Mouse (Mus musculus) MEL-GATA-1-ER (cell line): Measurements from ENCODE around the gene Sit1.
A peak's percentile ranks its signal among the peaks of the same experiment; 100 is the strongest.

Experiments
- DNase-seq: peaks from one replicate; pipeline ENCODE4 v3.0.0-alpha.2; 2012; ENCODE audit warnings: low read depth; ENCODE audit errors: extremely low read depth

Sit1 gene

DNA sequence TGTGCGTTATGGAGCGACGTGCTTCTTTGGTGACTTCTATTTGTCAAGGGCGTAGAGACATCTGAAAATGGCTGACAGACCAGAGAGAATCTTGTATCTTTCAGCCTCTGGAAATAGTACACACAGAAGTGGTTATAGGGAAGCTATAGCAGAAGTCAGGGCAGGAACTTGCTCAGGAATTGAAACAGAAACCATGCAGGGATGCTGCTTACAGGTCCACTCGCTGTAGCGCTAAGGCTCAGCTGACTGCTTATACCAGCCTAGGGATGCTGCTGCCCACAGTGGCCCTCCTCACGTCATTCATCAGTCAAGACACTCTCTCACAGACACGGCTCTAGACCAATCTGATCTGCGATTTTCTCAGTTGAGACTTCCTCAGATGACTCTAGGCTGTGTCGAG, 13.2 kb downstream of the Sit1 start:
- DNase-seq, result no peak

DNA sequence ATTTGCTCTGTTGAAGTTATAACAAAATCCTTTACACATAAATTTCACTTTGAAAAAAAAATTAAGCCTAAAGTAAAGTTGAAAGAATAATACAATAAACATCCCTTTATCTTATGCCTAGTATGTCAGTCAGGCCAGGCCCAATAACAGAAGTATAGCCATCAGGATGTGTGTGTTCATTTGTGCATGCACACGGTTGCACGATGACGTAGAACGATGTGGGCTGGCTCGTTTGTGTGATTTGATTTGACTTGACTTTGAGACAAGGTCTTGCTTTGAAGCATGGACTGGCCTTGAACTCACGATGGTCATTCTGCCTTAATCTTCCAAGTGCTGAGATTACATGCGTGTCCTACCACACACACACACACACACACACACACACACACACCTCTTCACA, 16.7 kb downstream of the Sit1 start:
- no peak for DNase-seq

DNA sequence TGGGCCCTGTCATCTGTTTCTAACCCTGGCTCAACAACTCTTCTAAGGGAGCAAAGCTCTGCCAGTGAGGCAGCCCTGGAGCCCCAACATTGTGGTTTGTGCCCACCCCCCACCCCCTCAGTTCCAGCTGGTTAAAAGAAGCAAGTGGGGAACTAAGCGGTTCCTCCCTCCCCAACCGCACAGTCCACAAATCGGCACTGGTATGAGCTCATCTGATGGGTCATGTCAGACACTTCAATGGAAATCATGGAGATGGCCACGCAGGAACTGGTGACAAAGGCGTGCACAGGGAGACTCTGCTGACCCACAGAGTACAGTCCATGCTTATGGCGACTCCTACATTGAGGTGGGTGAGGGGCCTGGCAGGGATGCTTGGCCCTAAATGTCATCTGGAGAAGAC, 17.6 kb downstream of the Sit1 start:
- DNase-seq, result no peak

DNA sequence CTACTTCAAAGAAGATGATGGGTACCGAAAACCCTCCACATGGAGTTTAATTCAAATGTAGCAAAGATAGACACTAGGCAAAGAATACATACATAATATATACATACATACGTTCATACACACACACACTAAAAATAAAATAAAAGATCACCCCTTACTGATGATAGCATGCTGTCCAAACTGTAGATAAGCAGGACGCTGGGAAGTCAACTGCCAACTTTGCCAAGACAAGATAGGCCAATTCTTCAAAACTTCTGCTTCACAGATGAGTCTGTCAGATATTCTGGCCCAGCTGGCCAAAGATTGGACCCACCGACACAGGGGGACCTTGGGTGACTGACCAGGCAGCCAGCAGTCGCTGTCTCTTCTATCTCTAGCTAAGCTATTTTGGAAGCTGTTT, 20.4 kb downstream of the Sit1 start:
- no peak for DNase-seq

DNA sequence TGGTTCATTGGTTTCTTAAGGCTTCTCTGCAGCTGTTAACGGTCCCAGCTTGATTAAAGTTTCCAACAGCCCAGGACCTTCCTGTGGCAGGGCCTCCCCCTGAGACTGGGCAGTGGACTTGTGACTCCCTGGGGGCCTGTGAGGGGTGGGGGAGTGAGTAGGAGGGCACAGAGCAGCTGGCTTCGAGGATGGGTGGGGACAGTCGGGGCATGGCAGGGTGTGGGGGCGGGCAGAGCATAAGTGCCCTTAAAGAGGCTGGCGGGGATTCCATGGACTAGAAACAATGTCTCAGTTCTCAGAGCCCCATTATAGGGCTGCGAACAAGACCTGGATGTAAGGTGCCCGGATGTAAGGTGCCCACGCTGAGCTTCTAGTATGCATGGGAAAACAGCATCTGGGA, 26.4 kb downstream of the Sit1 start:
- DNase-seq, result no peak

DNA sequence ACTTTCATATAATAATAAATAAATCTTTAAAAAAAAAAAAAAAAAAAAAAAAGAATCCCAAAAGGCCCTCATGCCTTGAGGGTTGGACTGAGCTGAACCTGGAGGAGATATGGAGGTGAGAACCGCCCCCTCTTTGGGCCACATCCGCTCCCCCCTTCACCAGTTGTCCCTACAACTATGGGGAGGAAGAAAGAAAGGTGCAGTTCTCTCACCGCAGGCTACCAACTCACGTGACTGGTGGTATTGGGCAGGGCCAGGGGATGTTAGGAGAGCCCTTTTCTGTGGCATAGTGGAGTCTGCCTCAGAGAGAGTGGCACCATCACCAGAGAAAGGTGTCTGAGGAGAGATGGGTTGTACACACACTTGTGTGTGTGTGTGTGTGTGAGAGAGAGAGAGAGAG, 27.1 kb downstream of the Sit1 start:
- no peak for DNase-seq

DNA sequence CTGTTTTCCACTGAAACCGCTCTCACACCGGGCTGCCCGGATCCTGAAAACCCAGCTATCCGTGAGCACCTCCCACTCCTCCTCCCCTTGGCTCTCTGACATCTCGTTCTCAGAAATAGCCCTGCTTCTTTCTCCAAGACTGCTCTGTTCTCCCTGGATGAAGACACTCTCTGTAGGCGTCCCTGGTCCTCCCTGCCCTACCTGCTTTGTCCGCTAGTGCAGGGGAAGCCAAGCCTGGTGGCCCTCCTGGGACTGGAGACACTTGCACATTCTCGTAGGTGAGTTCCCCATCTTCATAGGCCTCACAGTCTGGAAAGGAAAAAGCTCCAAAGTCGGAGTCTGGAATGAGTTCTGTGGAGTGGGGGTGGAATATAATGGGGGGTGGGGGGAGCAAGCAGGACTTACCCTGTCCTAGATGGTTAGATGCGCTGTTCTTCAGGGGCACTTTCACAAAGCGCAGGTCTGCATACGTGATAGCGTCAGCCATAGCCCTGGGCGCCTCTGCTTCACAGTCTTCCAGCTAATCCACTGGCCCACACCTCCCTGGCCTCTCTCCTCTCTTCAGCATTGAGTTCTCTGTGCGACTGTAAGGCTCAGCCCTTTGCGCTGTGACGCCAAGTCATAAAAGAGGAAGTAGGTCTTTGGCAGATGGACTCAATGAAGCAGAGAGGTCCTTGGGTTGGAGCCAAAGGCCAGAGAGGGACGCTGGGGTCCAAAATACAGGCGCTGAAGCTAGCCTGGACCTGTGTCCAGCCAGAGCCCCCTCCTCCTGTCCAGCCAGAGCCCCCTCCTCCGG, 29.3 kb downstream of the Sit1 start, which contains the start of gene Cd72:
Gene Cd72, minus strand, starts transcription at position 588 of the 796 bp plus-strand sequence.
- no peak for DNase-seq

DNA sequence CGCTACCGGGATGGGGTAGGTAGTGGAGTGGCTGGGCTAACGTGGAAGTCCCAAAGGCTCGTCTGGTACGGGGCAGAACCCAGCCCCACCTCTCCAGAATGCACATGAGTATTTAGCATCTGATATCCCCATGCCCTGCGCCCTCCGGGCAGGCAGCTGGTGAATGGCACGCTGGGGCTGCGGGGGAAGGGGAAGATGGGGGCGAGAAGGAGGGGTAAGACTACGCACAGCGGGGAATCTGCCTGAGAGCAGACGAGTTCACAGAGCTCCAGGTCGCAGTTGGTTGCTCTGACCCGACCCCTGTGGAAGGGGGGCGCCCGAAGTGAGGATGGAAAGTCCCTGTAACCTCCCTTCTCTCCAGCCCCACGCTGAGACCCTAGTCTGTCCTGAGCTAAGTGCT, 30.1 kb downstream of the Sit1 start:
- no peak for DNase-seq

DNA sequence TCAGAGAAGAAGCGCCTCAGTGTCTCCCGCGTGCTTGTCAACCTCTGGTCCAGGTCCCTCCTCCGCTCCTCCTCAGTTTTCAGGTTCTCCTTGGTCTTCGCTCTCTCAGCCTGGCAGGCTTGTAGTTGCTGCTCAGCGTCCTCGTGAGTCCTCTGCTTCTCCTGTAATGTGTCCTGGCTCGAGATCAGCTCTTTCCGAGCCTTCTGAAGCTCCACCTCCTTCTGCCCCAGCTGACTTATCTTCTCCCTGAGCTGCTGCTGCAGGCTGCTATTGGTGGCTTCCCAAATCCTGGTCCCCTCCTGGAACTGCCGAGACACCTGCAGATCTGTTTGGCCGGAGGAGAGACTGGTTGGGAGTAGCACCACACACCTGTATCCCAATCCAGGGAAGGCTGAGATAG, 31.2 kb downstream of the Sit1 start:
- DNase-seq, result no peak

DNA sequence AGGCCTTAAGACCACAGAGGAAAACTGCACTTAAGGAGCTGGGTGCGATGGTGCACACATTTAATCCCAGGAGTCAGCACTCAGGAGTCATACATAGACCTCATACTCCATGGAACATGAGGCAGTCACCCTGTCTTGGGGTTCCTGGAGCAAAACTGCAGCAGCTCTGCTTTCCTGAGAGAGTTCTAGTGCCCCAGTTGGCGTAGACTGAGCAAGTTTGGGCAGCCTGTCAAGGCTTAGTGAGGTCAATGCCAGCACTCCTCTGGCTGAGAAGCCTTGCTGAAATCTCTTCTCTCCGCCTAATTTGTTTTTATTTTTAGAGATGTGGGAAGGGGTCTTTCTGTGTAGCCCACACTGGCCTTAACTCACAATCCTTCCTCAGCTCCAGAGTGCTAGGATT, 35.0 kb downstream of the Sit1 start:
- no peak for DNase-seq

DNA sequence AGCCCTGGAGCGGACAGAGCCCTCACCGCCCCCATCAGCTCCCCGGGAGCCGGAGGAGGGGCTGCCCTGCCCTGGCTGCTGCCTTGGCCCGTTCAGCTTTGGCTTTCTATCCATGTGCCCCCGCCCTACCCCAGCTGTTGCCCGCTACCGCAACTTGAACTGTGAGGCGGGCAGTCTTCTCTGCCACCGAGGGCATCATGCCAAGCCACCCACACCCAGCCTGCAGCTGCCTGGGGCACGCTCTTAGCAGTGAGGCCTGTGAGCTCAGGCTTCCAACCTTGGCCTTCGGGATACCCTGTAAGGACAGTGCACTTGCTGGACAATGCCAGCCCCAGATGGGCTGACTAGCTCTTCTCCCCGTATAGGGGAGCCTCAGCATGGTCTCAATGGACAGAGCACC, 36.3 kb downstream of the Sit1 start:
- no peak for DNase-seq

DNA sequence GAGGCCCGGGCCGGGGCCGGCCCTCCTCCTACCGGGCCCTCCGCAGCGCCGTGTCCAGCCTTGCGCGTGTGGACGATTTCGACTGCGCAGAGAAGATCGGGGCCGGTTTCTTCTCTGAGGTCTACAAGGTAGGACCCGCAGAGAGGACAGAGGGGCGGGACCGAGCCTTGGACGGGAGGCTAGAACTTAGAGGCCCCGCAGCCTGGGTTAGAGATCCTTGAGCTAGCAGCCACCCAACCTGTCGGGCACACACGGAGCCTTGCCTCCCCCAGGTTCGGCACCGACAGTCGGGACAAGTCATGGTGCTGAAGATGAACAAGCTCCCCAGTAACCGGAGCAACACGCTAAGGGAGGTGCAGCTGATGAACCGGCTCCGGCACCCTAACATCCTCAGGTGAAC, 40.0 kb downstream of the Sit1 start:
- DNase-seq, result no peak

DNA sequence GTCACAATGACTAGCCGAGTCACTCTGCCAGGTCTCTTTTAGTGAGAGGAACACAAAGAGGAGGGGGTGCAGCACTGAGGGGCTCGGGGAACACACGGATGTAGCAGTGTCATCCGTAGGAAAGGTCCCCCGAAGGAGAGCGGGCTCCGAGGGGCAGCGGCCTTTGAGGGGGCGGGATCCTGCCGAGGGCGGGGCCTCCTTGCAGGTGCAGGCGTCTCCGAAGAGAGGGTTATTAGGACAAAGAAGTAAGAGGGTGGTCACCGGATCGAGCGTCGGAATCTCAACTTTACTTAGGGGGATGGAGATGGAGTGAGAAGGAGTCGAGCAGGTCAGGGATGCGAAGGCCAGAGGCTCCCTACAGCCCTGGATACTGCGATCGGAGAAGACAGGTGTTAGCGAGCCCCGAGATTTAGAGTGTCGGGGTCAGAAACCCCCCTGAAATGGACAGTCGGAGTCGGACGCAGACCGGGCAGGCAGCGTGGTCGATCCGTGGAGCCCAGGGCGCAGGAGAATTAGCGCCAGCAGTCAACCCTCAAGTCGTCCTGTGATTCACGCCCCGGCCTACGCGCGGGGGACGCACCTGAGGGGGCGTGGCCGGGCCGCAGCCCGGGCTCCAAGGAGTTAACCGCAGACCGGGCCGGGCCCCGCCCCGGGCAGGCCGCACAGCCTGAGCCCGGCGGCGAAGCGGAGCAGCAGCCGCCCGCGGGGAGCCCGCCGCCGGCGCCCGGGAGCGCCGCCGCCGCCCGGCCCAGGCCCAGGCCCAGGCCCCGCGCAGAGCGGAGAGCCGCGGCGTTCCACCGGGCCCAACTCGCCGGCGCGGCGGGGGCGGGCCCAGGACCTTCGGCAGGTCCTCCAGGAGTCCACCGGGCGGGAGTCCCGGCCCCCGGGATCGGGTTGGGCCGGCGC, 40.8 kb downstream of the Sit1 start:
- peak; percentile 28 for DNase-seq

DNA sequence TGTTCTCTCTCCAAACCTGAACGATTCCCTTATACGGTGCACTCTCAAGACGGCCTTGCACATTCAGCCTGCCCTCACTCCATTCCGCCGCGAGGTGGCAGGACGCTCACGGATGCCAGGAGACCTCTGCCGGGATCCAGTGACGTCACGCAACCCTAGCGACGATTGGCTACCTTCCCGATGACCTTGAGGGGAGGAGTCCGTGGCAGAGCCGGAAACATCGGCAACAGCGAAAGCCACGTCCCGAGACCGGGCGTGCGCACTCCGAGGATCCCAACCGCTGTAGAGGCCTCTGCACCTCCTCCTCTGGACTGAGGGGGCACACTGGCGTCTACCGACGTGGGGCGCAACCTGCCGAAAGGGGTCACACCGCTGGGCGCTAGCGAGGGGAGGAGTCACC, 41.5 kb downstream of the Sit1 start:
- DNase-seq, result peak; percentile 95

DNA sequence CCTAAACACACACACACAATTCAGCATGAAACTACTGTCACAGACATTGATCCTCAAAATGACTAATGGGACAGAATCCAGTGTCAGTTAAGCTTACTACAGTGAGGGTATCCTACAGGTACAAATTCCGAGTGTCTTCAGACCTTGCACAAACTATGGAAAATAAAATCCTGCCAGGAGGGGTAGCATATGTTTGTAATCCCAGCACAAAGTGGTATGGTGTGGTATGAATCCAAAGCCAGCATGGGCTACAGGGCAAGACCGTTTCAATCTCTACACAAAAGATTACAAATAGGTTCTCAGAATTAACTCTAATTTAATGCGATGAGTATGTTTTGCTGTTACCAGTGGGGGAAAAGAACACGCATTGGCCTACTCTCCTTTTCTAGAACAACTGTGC, 41.9 kb downstream of the Sit1 start, which contains the start of gene Tesk1:
Gene Tesk1, plus strand, starts transcription at position 301 of the 400 bp plus-strand sequence.
- DNase-seq, result no peak

DNA sequence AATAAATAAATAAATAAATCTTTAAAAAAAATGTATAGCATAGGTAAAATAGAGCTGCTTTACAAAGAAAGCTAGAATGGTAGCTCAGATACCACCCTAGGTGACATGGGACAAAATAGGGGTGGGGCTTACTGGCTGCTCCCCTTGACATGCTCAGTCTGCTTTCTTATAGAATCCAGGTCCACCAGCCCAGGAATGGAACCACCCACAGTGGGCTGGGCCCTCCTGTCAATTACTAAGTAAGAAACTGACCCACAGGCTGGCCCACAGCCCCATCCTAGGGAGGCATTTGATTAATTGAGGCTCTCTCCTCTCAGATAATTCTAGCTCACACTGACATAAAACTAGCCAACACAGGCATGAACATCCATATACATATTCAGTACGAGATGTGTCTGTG, 50.7 kb downstream of the Sit1 start:
- DNase-seq, result no peak
